In genomic region chr3:88553880-88554586, GRCm38 (mm10) we compare ENCODE assay signal across 8 mouse cellular contexts. TPM values are rescaled to one million over a fixed set of nuclear protein-coding genes. Genes with fewer than 3 reads are reported as not detected.
DNase-seq lines count a peak whose midpoint lies in the region; ATAC-seq and TF ChIP-seq lines count a peak whose summit lies in the region.

No protein-coding gene starts in this region.

- peak overlapping the region; percentile 99 for H3K27ac ChIP-seq in layer of hippocampus, adult 2 months
- H3K27ac ChIP-seq in forebrain, embryonic 14.5 days (ENCODE audit: low read depth, low read length), result peak overlapping the region; percentile 94
- peak overlapping the region; percentile 91 for H3K27ac ChIP-seq in intestine, postnatal 0 days (ENCODE audit: low read depth, low read length)

- no peaks in the 10 kb centered on the region for H3K27me3 ChIP-seq in forebrain, embryonic 14.5 days (replicated peaks; ENCODE audit: control insufficient read depth, insufficient read depth, low read length)
- H3K27me3 ChIP-seq in intestine, postnatal 0 days (replicated peaks; ENCODE audit: control insufficient read depth, insufficient read depth, low read length), result no peaks in the 10 kb centered on the region

- TF ChIP-seq CTCF in layer of hippocampus, adult 2 months (conservative IDR thresholded peaks at IDR 0.05), result no peak
- TF ChIP-seq CTCF in intestine, postnatal 0 days (IDR thresholded peaks at IDR 0.05; ENCODE audit: low read depth), result peak; percentile 45; the same call in 1 of the 2 replicates

- ATAC-seq in forebrain, embryonic 14.5 days, result peak; percentile 42
- peak; percentile 13; the same call in 1 of the 2 replicates for ATAC-seq in intestine, postnatal 0 days

- H3K9me3 ChIP-seq in forebrain, embryonic 14.5 days (replicated peaks; ENCODE audit: control insufficient read depth, low read length), result no peaks in the 10 kb centered on the region
- no peaks in the 10 kb centered on the region for H3K9me3 ChIP-seq in intestine, postnatal 0 days (ENCODE audit: control insufficient read depth)

- DNase-seq in layer of hippocampus, adult 2 months (ENCODE audit: low spot score in 2 of 2), result peak; percentile 41 to 64
- no peak for DNase-seq in layer of hippocampus, adult 9-10 months (ENCODE audit: low spot score)
- DNase-seq in brain, adult 2 months (ENCODE audit: low read depth, low spot score), result peak; percentile 85
- peak; percentile 84 for DNase-seq in forebrain, embryonic 14.5 days (ENCODE audit: low spot score)
- DNase-seq in lung, postnatal 10 days, result peak; percentile 56
- DNase-seq in spleen, adult 12 weeks (ENCODE audit: low spot score), result peak; percentile 36
- no peak for DNase-seq in ovary, postnatal 14 days (ENCODE audit: low spot score)

- peaks cover 29% of the 10 kb centered on the region for H3K36me3 ChIP-seq in forebrain, embryonic 14.5 days (ENCODE audit: control insufficient read depth, insufficient read depth, low read length)
- peaks cover 29% of the 10 kb centered on the region for H3K36me3 ChIP-seq in intestine, postnatal 0 days (ENCODE audit: control insufficient read depth, insufficient read depth)

- peak overlapping the region; percentile 94 for H3K9ac ChIP-seq in forebrain, embryonic 14.5 days (ENCODE audit: low read length)
- H3K9ac ChIP-seq in intestine, postnatal 0 days (ENCODE audit: low read depth, low read length), result peak overlapping the region; percentile 85

- H3K4me3 ChIP-seq in layer of hippocampus, adult 2 months, result peak overlapping the region; percentile 98
- peak overlapping the region; percentile 93 for H3K4me3 ChIP-seq in forebrain, embryonic 14.5 days (ENCODE audit: low read depth, low read length)
- peak overlapping the region; percentile 83 for H3K4me3 ChIP-seq in intestine, postnatal 0 days (ENCODE audit: low read depth, low read length)

- peaks cover 16% of the 10 kb centered on the region for H3K4me1 ChIP-seq in forebrain, embryonic 14.5 days (ENCODE audit: control insufficient read depth, insufficient read depth, low read length)
- H3K4me1 ChIP-seq in intestine, postnatal 0 days (replicated peaks; ENCODE audit: control insufficient read depth, insufficient read depth, low read length), result no peaks in the 10 kb centered on the region

- peak overlapping the region; percentile 81 for H3K4me2 ChIP-seq in forebrain, embryonic 14.5 days (ENCODE audit: low read length)
- peak overlapping the region; percentile 93 for H3K4me2 ChIP-seq in intestine, postnatal 0 days (replicated peaks; ENCODE audit: low read depth)

- WGBS in forebrain, embryonic 14.5 days, result under 1% methylated on average over 40 of the region's 41 CpGs
- WGBS in intestine, postnatal 0 days, result 1% methylated on average over 40 of the region's 41 CpGs

RNA-seq across cellular contexts. Expression of gene Ubqln4, which starts 0.5 kb away (rescaled TPM):
- total RNA-seq in layer of hippocampus, adult 2 months (2021), result 100 to 1,000 TPM; 110 to 116 TPM
- polyA plus RNA-seq in forebrain, embryonic 14.5 days (2014; fragmentation: Nextera tagmentation; extraction: Ambion mirVana), result 40.5 and 43.3 TPM in 2 replicates
- 17.3 and 19.2 TPM in 2 replicates for polyA plus RNA-seq in intestine, postnatal 0 days (2015; fragmentation: Nextera tagmentation; extraction: Ambion mirVana)

RNA-seq across cellular contexts. Expression of gene Lamtor2, which starts 1.2 kb away (rescaled TPM):
- 100 to 1,000 TPM in 1 of 2 experiments, 10 to 100 TPM in 1; 96.0 to 106 TPM for total RNA-seq in layer of hippocampus, adult 2 months (2021)
- polyA plus RNA-seq in forebrain, embryonic 14.5 days (2014; fragmentation: Nextera tagmentation; extraction: Ambion mirVana), result 107 and 122 TPM in 2 replicates
- 171 and 183 TPM in 2 replicates for polyA plus RNA-seq in intestine, postnatal 0 days (2015; fragmentation: Nextera tagmentation; extraction: Ambion mirVana)

RNA-seq across cellular contexts. Expression of gene Rab25, which starts 5.9 kb away (rescaled TPM):
- total RNA-seq in layer of hippocampus, adult 2 months (2021), result not detected
- polyA plus RNA-seq in forebrain, embryonic 14.5 days (2014; fragmentation: Nextera tagmentation; extraction: Ambion mirVana), result not detected in 2 replicates
- 79.5 and 89.2 TPM in 2 replicates for polyA plus RNA-seq in intestine, postnatal 0 days (2015; fragmentation: Nextera tagmentation; extraction: Ambion mirVana)

RNA-seq across cellular contexts. Expression of gene Ssr2, which starts 21.6 kb away (rescaled TPM):
- 10 to 100 TPM; 86.8 to 91.6 TPM for total RNA-seq in layer of hippocampus, adult 2 months (2021)
- polyA plus RNA-seq in forebrain, embryonic 14.5 days (2014; fragmentation: Nextera tagmentation; extraction: Ambion mirVana), result 135 and 155 TPM in 2 replicates
- polyA plus RNA-seq in intestine, postnatal 0 days (2015; fragmentation: Nextera tagmentation; extraction: Ambion mirVana), result 249 and 268 TPM in 2 replicates

RNA-seq across cellular contexts. Expression of gene Mex3a, which starts 21.8 kb away (rescaled TPM):
- 1 to 10 TPM; 2.8 to 3.7 TPM for total RNA-seq in layer of hippocampus, adult 2 months (2021)
- polyA plus RNA-seq in forebrain, embryonic 14.5 days (2014; fragmentation: Nextera tagmentation; extraction: Ambion mirVana), result 48.8 and 50.1 TPM in 2 replicates
- polyA plus RNA-seq in intestine, postnatal 0 days (2015; fragmentation: Nextera tagmentation; extraction: Ambion mirVana), result 2.8 TPM in 2 replicates

Comparison
In these comparisons a context has a peak if more than half of its experiments do, and no peak if none do; other contexts are left out.
1. DNase-seq: peak in layer of hippocampus, adult 2 months (2 of 2), brain, adult 2 months (single experiment), forebrain, embryonic 14.5 days (single experiment), lung, postnatal 10 days (single experiment) and spleen, adult 12 weeks (single experiment); none in layer of hippocampus, adult 9-10 months (single experiment) and ovary, postnatal 14 days (single experiment).
2. RNA of gene Rab25, which starts 5.9 kb away (polyA plus RNA-seq): 79.5 to 89.2 TPM in intestine, postnatal 0 days; not detected in forebrain, embryonic 14.5 days; every median in the first group is over 10 times any median in the second.
3. Peak in every context shown above with its lines, with median percentiles within 50 percentile points of each other: H3K27ac ChIP-seq and H3K4me3 ChIP-seq.